Mouse (Mus musculus) kidney, postnatal 0 days (tissue): Measurements from ENCODE around the gene Zfp991. TPM values are rescaled to one million over a fixed set of nuclear protein-coding genes. Genes with fewer than 3 reads are reported as not detected.
"Not testable (repeated sequence)": the region's sequence is repeated elsewhere in the genome, so short reads cannot be mapped to it uniquely, and the experiment has no call there.

Experiments used
- ATAC-seq: fragments of 200-750 bp; cut with Nextera tagmentation; replicated peaks from 2 replicates; pipeline ENCODE4 v1.8.0; 2017; ENCODE audit warnings: low read depth, moderate number of reproducible peaks, moderate TSS enrichment, moderate library complexity; ENCODE audit not compliant: low FRiP score
- DNase-seq: peaks from one replicate; pipeline ENCODE4 v3.0.0-alpha.2; 2016; ENCODE audit warnings: low spot score
- H3K27ac ChIP-seq: fragments of 300-500 bp; sonication (generic); 2 replicates; pipeline ENCODE4 v1.5.1; 2014; ENCODE audit warnings: mild to moderate bottlenecking
- H3K27me3 ChIP-seq: fragments of 300-500 bp; sonication (generic); 2 replicates; pipeline ENCODE4 v1.6.1; 2014; ENCODE audit warnings: low read length, mixed read lengths; ENCODE audit not compliant: insufficient read depth
- H3K36me3 ChIP-seq: fragments of 300-500 bp; sonication (generic); 2 replicates; pipeline ENCODE4 v1.6.1; 2014; ENCODE audit warnings: low read length, mixed read lengths; ENCODE audit not compliant: insufficient read depth
- H3K4me1 ChIP-seq: fragments of 300-500 bp; sonication (generic); replicated peaks from 2 replicates; pipeline ENCODE4 v1.6.1; 2014; ENCODE audit warnings: antibody characterized with exemption, low read length, mixed read lengths; ENCODE audit not compliant: insufficient read depth
- H3K4me2 ChIP-seq: fragments of 300-500 bp; sonication (generic); 2 replicates; pipeline ENCODE4 v1.6.1; 2014; ENCODE audit warnings: mild to moderate bottlenecking, low read length, moderate library complexity, mixed read lengths
- H3K4me3 ChIP-seq: fragments of 300-500 bp; sonication (generic); replicated peaks from 2 replicates; pipeline ENCODE4 v1.5.1; 2014; ENCODE audit warnings: low read depth, low read length
- H3K9ac ChIP-seq: fragments of 300-500 bp; sonication (generic); 2 replicates; pipeline ENCODE4 v1.6.1; 2014; ENCODE audit warnings: low read depth, low read length
- H3K9me3 ChIP-seq: fragments of 300-500 bp; sonication (generic); replicated peaks from 2 replicates; pipeline ENCODE4 v1.6.1; 2016; ENCODE audit warnings: low read length, inconsistent platforms, mixed read lengths
- WGBS: fragments of 180-500 bp; shearing (Covaris S2); extraction: QIAGEN DNeasy Blood & Tissue Kit; methylation state at CpG from one replicate; pipeline ENCODE4 v1.1.7; 2014; 5-methylcytosine and 5-hydroxymethylcytosine counted together
- polyA plus RNA-seq: library from polyadenylated mRNA; unstranded; fragments of >200 nt; fragmentation: Nextera tagmentation; extraction: Ambion mirVana; gene quantifications from 2 replicates; pipeline ENCODE4 v1.2.1, GENCODE M21; 2015

The Zfp991 gene
- polyA plus RNA-seq, 1 experiment from 2014 or later: 8.4 TPM

DNA sequence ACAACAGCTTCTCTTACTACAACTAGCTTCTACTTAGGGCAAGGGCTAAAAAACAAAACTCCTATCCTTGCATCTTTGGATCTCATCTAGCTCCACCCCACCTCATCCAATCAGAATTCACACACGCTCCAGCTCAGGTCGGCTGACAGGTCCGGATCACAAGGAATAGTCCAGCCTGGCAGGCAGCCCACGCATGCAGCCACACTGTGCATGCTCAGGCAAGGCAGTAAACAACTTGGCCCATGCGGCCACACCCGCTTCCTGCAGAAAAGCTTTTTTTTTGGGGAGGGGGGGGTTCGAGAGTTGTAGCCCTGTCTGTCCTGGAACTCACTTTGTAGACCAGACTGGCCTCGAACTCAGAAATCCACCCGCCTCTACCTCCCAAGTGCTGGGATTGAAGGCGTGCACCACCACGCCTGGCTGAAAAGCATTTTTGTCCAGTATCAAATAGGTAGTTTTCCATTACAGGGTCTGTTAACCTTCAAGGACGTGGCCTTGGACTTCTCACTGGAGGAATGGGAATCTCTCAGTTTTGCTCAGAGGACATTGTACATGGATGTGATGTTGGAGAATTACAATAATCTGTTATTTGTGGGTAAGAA is 44.5 kb downstream of the Zfp991 start:
- not testable (repeated sequence) for H3K9me3 ChIP-seq, H3K27me3 ChIP-seq, H3K27ac ChIP-seq, DNase-seq, H3K4me3 ChIP-seq, H3K36me3 ChIP-seq, H3K4me2 ChIP-seq, H3K9ac ChIP-seq, H3K4me1 ChIP-seq
- peak; percentile 49; the same call in 1 of the 2 replicates for ATAC-seq
- 82% methylated on average over 7 of the region's 12 CpGs for WGBS

DNA sequence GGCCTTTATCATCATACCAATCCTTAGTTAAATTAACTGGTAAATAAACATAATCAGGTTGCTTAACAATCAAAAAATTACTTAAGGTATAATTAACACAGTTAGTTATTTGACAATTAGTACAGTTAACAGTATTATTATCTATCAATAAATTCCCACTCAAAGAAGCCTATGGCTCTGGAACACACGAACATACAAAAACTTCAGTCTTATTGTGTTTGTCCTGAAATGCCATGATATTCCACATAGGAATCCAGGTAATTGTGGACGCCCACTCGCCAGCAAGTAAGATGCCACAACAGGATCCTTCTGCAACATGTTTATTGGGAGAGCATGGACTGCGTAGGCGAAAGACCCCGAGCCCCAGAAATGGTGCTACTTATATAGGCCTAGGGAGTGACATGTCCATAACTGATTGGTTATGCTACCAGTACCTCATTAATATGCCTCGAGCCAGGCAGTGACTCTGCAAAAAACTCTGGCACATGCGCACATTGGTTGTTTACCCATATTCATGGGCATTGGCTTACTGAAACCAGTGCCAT is 49.4 kb downstream of the Zfp991 start:
- H3K27ac ChIP-seq, H3K36me3 ChIP-seq, H3K4me1 ChIP-seq, H3K27me3 ChIP-seq, H3K4me3 ChIP-seq, ATAC-seq, H3K4me2 ChIP-seq, DNase-seq, H3K9ac ChIP-seq, H3K9me3 ChIP-seq: not testable (repeated sequence)
- 94% methylated on average over 7 of the region's 8 CpGs for WGBS

DNA sequence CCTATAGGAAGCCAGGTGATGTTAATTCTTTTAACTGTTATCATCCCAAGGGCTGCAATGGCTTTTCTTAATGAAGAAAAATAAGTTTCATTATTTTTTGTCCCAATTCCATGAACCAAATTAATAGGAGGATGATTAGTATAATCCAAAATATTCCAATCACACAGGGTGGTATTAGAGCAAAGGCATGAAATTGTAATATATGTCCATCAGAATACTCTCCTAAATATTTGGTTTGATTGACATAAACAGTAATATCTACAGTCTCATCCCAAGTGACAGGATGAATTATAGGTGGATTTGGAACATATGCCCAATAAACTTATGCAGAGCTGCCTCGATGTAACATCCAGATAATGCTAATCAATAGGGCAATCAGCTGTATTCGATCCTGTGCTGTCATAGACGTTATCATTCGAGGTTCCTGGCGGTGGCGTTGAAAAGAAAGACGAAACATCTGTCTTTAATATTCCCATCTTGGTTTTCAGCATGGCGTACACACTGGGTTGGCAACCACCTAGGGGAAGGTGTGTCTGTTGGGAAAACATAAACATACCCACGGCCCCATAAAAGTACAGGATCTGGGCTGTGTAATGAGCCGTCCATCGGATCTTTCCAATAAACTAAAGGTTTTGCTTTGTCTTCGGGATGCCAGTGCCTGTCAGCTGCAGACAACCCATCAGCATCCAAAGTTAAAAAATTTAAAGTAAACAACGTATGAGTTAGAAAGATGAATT is 50.3 kb downstream of the Zfp991 start:
- H3K27me3 ChIP-seq, H3K4me1 ChIP-seq, DNase-seq, H3K4me2 ChIP-seq, H3K9me3 ChIP-seq, H3K9ac ChIP-seq, H3K4me3 ChIP-seq, H3K27ac ChIP-seq, H3K36me3 ChIP-seq: not testable (repeated sequence)
- 0 out of 2 replicates have a peak, but pooled peaks have one; percentile 62 for ATAC-seq
- no CpG with 5 or more reads among the region's 13 CpGs for WGBS

DNA sequence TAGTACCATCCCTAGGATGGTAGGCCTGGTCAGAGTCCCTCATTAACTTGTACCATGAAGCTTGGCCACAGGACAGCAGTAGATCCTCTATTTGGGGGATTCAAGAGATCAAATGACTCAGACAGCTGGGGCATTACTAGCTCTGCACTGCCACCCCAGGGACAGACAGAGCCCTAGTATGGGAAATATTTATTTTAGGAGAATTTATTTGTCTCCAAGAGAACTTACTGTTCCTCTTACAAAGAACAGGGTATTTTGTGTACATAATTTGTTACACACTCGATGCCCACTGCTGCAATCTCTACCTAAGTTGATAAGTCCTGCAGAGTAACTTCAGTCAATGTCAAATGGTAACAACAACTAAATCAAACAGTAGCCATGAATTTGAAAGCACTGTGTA is 55.0 kb downstream of the Zfp991 start:
- H3K9me3 ChIP-seq, DNase-seq, H3K27ac ChIP-seq, H3K4me1 ChIP-seq, H3K9ac ChIP-seq, H3K4me2 ChIP-seq, H3K4me3 ChIP-seq, H3K36me3 ChIP-seq, H3K27me3 ChIP-seq: not testable (repeated sequence)
- peak; percentile 35; the same call in 1 of the 2 replicates for ATAC-seq
- WGBS: 89% methylated on average over 1 of the region's 1 CpGs

DNA sequence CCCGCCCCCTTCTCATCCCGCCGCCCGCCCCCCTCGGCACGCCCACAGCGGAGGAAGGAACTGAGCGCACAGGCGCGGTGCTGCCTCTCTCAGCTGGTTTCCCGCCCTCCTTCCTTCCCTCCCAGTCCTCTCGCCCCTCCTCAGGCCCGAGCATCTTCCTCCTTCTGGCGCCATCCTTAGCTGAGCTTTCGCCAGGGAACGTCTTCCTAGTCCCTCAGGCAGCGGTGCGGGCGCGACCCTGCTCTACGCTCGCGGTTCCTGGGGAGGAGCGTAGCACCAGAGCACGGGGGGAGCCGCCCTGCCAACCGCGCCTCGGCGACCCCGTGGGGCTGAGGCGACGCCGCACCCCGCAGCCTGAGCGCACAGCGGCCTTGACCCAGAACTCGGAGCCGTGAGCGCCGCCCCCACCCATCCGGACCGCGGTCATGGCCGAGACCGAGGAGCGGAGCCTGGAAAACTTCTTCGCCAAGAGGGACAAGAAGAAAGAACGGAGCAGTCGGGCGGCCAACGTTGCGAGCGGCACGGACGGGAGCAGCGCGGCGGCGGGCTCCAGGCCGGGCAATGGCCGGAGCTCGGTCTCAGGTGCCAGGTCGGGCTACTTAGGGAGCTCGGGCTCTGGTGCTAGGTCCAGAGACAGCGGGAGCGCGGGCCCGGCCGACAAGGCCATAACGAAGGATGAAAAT is 55.6 kb downstream of the Zfp991 start:
- 69% methylated on average over 66 of the region's 71 CpGs for WGBS
- not testable (repeated sequence) for H3K27me3 ChIP-seq, H3K4me1 ChIP-seq, H3K9ac ChIP-seq, DNase-seq, H3K4me3 ChIP-seq, H3K36me3 ChIP-seq, H3K4me2 ChIP-seq, H3K27ac ChIP-seq, H3K9me3 ChIP-seq
- peak; percentile 71 for ATAC-seq

DNA sequence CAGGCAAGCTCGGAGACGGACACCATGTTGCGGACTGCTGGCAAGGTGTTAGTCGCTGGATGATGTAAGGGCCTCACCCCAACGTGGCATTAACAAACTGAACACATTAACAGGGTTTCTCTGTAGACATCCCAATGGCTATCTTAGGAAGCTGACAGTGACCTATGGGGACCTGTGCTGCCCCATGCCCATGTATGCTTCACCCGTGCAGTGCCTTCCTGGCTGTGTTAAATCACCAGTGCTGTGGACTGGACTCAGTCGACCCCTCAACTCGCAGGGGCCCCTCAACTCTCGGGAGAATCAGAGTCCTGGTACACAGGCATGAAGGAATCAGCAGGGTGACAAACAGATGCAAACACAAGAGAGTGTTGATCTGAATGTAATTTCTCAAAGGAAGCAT is 63.3 kb downstream of the Zfp991 start:
- not testable (repeated sequence) for H3K9ac ChIP-seq, H3K27me3 ChIP-seq, ATAC-seq, H3K4me3 ChIP-seq, H3K36me3 ChIP-seq, H3K27ac ChIP-seq, H3K4me1 ChIP-seq, H3K9me3 ChIP-seq, DNase-seq, H3K4me2 ChIP-seq
- WGBS: 96% methylated on average over 3 of the region's 9 CpGs

DNA sequence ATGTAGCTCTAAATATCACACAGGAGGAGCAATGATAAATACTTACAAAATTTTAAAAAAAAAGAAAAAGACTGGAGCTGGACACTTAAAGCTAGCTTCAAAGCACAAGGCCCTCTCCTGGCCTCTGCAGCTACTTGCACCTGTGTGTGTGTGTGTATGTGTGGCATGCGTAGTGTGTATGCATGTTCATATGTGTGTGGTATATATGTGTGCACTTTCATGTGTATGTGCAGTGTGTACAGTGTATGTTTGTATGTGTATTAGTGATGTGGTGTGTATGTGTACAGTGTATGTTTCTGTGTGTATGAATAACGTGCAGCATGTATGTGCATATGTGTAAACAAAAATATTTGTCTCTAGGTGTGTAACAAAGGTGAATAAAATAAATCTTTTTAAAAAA is 65.4 kb downstream of the Zfp991 start:
- not testable (repeated sequence) for H3K4me2 ChIP-seq, H3K4me3 ChIP-seq, H3K36me3 ChIP-seq, H3K9me3 ChIP-seq, H3K27ac ChIP-seq, DNase-seq, H3K27me3 ChIP-seq, H3K4me1 ChIP-seq, H3K9ac ChIP-seq
- 83% methylated on average over 2 of the region's 2 CpGs for WGBS
- ATAC-seq: 0 out of 2 replicates have a peak, but pooled peaks have one; percentile 38

DNA sequence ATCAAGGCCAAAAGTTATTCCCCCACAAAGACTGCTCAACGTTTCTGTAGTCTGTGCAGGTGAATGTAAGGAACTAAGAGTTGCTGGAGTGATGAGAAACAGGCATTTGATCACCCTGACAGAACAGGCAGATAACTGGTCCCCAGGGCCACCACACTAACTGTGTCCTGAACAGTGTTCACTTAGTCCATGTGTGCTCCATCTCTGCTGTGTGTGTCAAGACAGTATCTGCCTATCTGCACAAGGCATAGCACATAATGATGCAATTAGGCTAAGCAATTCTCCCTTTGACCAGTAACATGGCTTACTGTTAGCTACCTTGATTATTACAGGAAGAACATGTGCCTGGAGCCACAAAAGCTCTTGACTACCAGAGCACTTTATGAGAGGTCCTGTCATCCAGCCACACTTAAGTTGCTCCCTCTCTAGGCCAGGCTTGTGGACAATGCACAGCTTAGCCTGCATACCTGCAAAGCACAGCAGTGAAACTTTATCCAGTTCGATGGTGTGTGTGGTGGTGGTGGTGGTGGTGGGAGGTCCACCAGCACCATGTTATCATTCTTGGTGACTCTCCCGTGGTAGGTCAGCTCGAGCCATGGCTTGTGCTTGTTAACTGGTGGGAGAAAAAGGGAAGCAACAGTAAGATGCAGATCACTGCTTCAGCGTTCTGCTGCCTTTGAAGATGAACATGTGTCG is 67.4 kb downstream of the Zfp991 start:
- not testable (repeated sequence) for DNase-seq, H3K9me3 ChIP-seq, H3K27ac ChIP-seq, H3K4me2 ChIP-seq, H3K4me3 ChIP-seq, H3K27me3 ChIP-seq, H3K4me1 ChIP-seq, H3K36me3 ChIP-seq, H3K9ac ChIP-seq
- 73% methylated on average over 6 of the region's 6 CpGs for WGBS
- peak; percentile 57; the same call in 1 of the 2 replicates for ATAC-seq
